Mouse (Mus musculus) hindbrain, embryonic 13.5 days (tissue): ENCODE measurements around the gene Map1lc3a. TPM values are rescaled to one million over a fixed set of nuclear protein-coding genes. Genes with fewer than 3 reads are reported as not detected.

ENCODE experiments used
- ATAC-seq: fragments of 200-750 bp; cut with Nextera tagmentation; 2 replicates; pipeline ENCODE4 v1.8.0; 2017; ENCODE audit warnings: moderate TSS enrichment; ENCODE audit not compliant: low FRiP score
- H3K27ac ChIP-seq: fragments of 300-500 bp; sonication (generic); 2 replicates; pipeline ENCODE4 v1.5.1; 2015; ENCODE audit warnings: inconsistent platforms, mild to moderate bottlenecking, moderate library complexity
- H3K27me3 ChIP-seq: fragments of 300-500 bp; sonication (generic); 2 replicates; pipeline ENCODE4 v1.6.1; 2015; ENCODE audit warnings: mild to moderate bottlenecking, inconsistent platforms
- H3K36me3 ChIP-seq: fragments of 300-500 bp; sonication (generic); 2 replicates; pipeline ENCODE4 v1.6.1; 2015; ENCODE audit warnings: mild to moderate bottlenecking, inconsistent platforms
- H3K4me1 ChIP-seq: fragments of 300-500 bp; sonication (generic); replicated peaks from 2 replicates; pipeline ENCODE4 v1.6.1; 2015; ENCODE audit warnings: inconsistent platforms
- H3K4me2 ChIP-seq: fragments of 300-500 bp; sonication (generic); 2 replicates; pipeline ENCODE4 v1.6.1; 2015; ENCODE audit warnings: inconsistent platforms, mild to moderate bottlenecking, moderate library complexity
- H3K4me3 ChIP-seq: fragments of 300-500 bp; sonication (generic); 2 replicates; pipeline ENCODE4 v1.5.1; 2015; ENCODE audit warnings: mild to moderate bottlenecking, inconsistent platforms
- H3K9ac ChIP-seq: fragments of 300-500 bp; sonication (generic); 2 replicates; pipeline ENCODE4 v1.6.1; 2015; ENCODE audit warnings: mild to moderate bottlenecking, inconsistent platforms
- H3K9me3 ChIP-seq: fragments of 300-500 bp; sonication (generic); 2 replicates; pipeline ENCODE4 v1.6.1; 2016; ENCODE audit warnings: inconsistent platforms
- WGBS: fragments of 180-500 bp; shearing (Covaris S2); methylation state at CpG from one replicate; pipeline ENCODE4 v1.1.7; 2015; 5-methylcytosine and 5-hydroxymethylcytosine counted together
- polyA plus RNA-seq: library from polyadenylated mRNA; unstranded; fragments of >200 nt; fragmentation: Nextera tagmentation; extraction: Ambion mirVana; gene quantifications from 2 replicates; pipeline ENCODE4 v1.2.1, GENCODE M21; 2015

Map1lc3a gene
- 415 and 421 TPM in 2 replicates for polyA plus RNA-seq

- Histone ChIP-seq H3K9me3 (no peaks in the 10 kb centered on the region), H3K9ac (peak within 1 kb of the TSS; percentile 95), H3K27ac (peak within 1 kb of the TSS; percentile 92), H3K4me1 (peaks cover 11% of the 10 kb centered on the region), H3K36me3 (peaks cover 17% of the 10 kb centered on the region), H3K27me3 (no peaks in the 10 kb centered on the region), H3K4me3 (peak within 1 kb of the TSS; percentile 93), H3K4me2 (peak within 1 kb of the TSS; percentile 83)
- WGBS, result 1% methylated on average over 46 of the region's 47 CpGs
- ATAC-seq, result peak; percentile 93
Measured at GRCm38 (mm10) chr2:155276195-155276594, at the start of gene Map1lc3a. Gene Map1lc3a, plus strand, starts transcription at chr2:155276297.

GRCm38 (mm10) chr2:155235746-155236361 is 40.2 kb upstream of the Map1lc3a start:
- Histone ChIP-seq H3K9me3 (no peaks in the 10 kb centered on the region), H3K4me2 (peak overlapping the region; percentile 92), H3K36me3 (peaks cover 2% of the 10 kb centered on the region), H3K27ac (peak overlapping the region; percentile 93), H3K4me1 (peaks cover 34% of the 10 kb centered on the region), H3K4me3 (peak overlapping the region; percentile 90), H3K27me3 (no peaks in the 10 kb centered on the region), H3K9ac (peak overlapping the region; percentile 91)
- peak; percentile 92 for ATAC-seq
- 4% methylated on average over 13 of the region's 13 CpGs for WGBS

- peak; percentile 100 for ATAC-seq
- Histone ChIP-seq H3K4me3 (peak within 1 kb of the TSS; percentile 90), H3K4me2 (peak within 1 kb of the TSS; percentile 92), H3K9me3 (no peaks in the 10 kb centered on the region), H3K36me3 (peaks cover 9% of the 10 kb centered on the region), H3K4me1 (peaks cover 35% of the 10 kb centered on the region), H3K9ac (peak within 1 kb of the TSS; percentile 91), H3K27ac (peak within 1 kb of the TSS; percentile 93), H3K27me3 (no peaks in the 10 kb centered on the region)
- WGBS, result under 1% methylated on average over 50 of the region's 50 CpGs
Measured at GRCm38 (mm10) chr2:155236362-155236992, 39.6 kb upstream of the Map1lc3a start, which contains the start of gene Dynlrb1. Gene Dynlrb1, plus strand, starts transcription at chr2:155236533.

GRCm38 (mm10) chr2:155237276-155237675 is 38.8 kb upstream of the Map1lc3a start:
- H3K36me3 ChIP-seq, result peaks cover 11% of the 10 kb centered on the region
- WGBS, result 28% methylated on average over 4 of the region's 4 CpGs
- no peak for ATAC-seq
- peak overlapping the region; percentile 90 for H3K4me3 ChIP-seq
- peak overlapping the region; percentile 92 for H3K4me2 ChIP-seq
- no peak overlapping the region for H3K27ac ChIP-seq
- no peaks in the 10 kb centered on the region for H3K27me3 ChIP-seq
- H3K4me1 ChIP-seq, result peaks cover 35% of the 10 kb centered on the region
- H3K9ac ChIP-seq, result peak overlapping the region; percentile 91
- no peaks in the 10 kb centered on the region for H3K9me3 ChIP-seq

- no peak overlapping the region for H3K4me2 ChIP-seq
- no peak for ATAC-seq
- no peak overlapping the region for H3K27ac ChIP-seq
- no peaks in the 10 kb centered on the region for H3K9me3 ChIP-seq
- H3K4me1 ChIP-seq, result peaks cover 28% of the 10 kb centered on the region
- WGBS, result 82% methylated on average over 4 of the region's 4 CpGs
- H3K36me3 ChIP-seq, result peaks cover 48% of the 10 kb centered on the region
- no peak overlapping the region for H3K9ac ChIP-seq
- no peak overlapping the region for H3K4me3 ChIP-seq
- no peaks in the 10 kb centered on the region for H3K27me3 ChIP-seq
Measured at GRCm38 (mm10) chr2:155240915-155241314, 35.2 kb upstream of the Map1lc3a start.

GRCm38 (mm10) chr2:155242296-155242855 is 33.7 kb upstream of the Map1lc3a start:
- Histone ChIP-seq H3K4me3 (no peak overlapping the region), H3K27ac (no peak overlapping the region), H3K4me1 (peaks cover 24% of the 10 kb centered on the region), H3K36me3 (peaks cover 62% of the 10 kb centered on the region), H3K9me3 (no peaks in the 10 kb centered on the region), H3K9ac (no peak overlapping the region), H3K27me3 (no peaks in the 10 kb centered on the region), H3K4me2 (no peak overlapping the region)
- 95% methylated on average over 7 of the region's 7 CpGs for WGBS
- ATAC-seq, result no peak

- Histone ChIP-seq H3K4me2 (no peak overlapping the region), H3K4me1 (no peaks in the 10 kb centered on the region), H3K9me3 (no peaks in the 10 kb centered on the region), H3K27ac (no peak overlapping the region), H3K27me3 (no peaks in the 10 kb centered on the region), H3K9ac (no peak overlapping the region), H3K36me3 (peaks cover 95% of the 10 kb centered on the region), H3K4me3 (no peak overlapping the region)
- WGBS, result 95% methylated on average over 4 of the region's 4 CpGs
- no peak for ATAC-seq
Measured at GRCm38 (mm10) chr2:155246231-155246630, 29.9 kb upstream of the Map1lc3a start.

GRCm38 (mm10) chr2:155248206-155248605 is 27.9 kb upstream of the Map1lc3a start:
- no peak for ATAC-seq
- Histone ChIP-seq H3K4me3 (no peak overlapping the region), H3K36me3 (peaks cover 89% of the 10 kb centered on the region), H3K27ac (no peak overlapping the region), H3K4me2 (no peak overlapping the region), H3K27me3 (no peaks in the 10 kb centered on the region), H3K9me3 (no peaks in the 10 kb centered on the region), H3K4me1 (no peaks in the 10 kb centered on the region), H3K9ac (no peak overlapping the region)
- 92% methylated on average over 1 of the region's 1 CpGs for WGBS

GRCm38 (mm10) chr2:155248718-155249117 is 27.4 kb upstream of the Map1lc3a start:
- no peak overlapping the region for H3K27ac ChIP-seq
- H3K4me1 ChIP-seq, result no peaks in the 10 kb centered on the region
- no peak for ATAC-seq
- no peaks in the 10 kb centered on the region for H3K9me3 ChIP-seq
- WGBS, result 88% methylated on average over 2 of the region's 2 CpGs
- no peak overlapping the region for H3K9ac ChIP-seq
- H3K27me3 ChIP-seq, result no peaks in the 10 kb centered on the region
- H3K4me3 ChIP-seq, result no peak overlapping the region
- H3K36me3 ChIP-seq, result peaks cover 84% of the 10 kb centered on the region
- H3K4me2 ChIP-seq, result no peak overlapping the region

- WGBS, result 97% methylated on average over 5 of the region's 5 CpGs
- H3K4me3 ChIP-seq, result no peak overlapping the region
- ATAC-seq, result no peak
Measured at GRCm38 (mm10) chr2:155249588-155249987, 26.5 kb upstream of the Map1lc3a start.

GRCm38 (mm10) chr2:155265526-155265925 is 10.6 kb upstream of the Map1lc3a start:
- H3K9ac ChIP-seq, result no peak overlapping the region
- no peaks in the 10 kb centered on the region for H3K27me3 ChIP-seq
- no peak overlapping the region for H3K4me3 ChIP-seq
- H3K9me3 ChIP-seq, result no peaks in the 10 kb centered on the region
- ATAC-seq, result no peak
- no peak overlapping the region for H3K4me2 ChIP-seq
- WGBS, result 95% methylated on average over 6 of the region's 6 CpGs
- H3K36me3 ChIP-seq, result no peaks in the 10 kb centered on the region
- no peak overlapping the region for H3K27ac ChIP-seq
- H3K4me1 ChIP-seq, result no peaks in the 10 kb centered on the region

More at GRCm38 (mm10) chr2:155249588-155249987, 26.5 kb upstream of the Map1lc3a start:
- no peak overlapping the region for H3K27ac ChIP-seq
- H3K9ac ChIP-seq, result no peak overlapping the region
- no peaks in the 10 kb centered on the region for H3K27me3 ChIP-seq
- no peaks in the 10 kb centered on the region for H3K4me1 ChIP-seq
- H3K9me3 ChIP-seq, result no peaks in the 10 kb centered on the region
- no peak overlapping the region for H3K4me2 ChIP-seq
- H3K36me3 ChIP-seq, result peaks cover 75% of the 10 kb centered on the region

- no peak overlapping the region for H3K4me2 ChIP-seq
- no peak overlapping the region for H3K27ac ChIP-seq
- WGBS, result 88% methylated on average over 5 of the region's 5 CpGs
- ATAC-seq, result no peak
- no peaks in the 10 kb centered on the region for H3K4me1 ChIP-seq
- no peaks in the 10 kb centered on the region for H3K9me3 ChIP-seq
- H3K27me3 ChIP-seq, result no peaks in the 10 kb centered on the region
- H3K36me3 ChIP-seq, result no peaks in the 10 kb centered on the region
- H3K4me3 ChIP-seq, result no peak overlapping the region
- no peak overlapping the region for H3K9ac ChIP-seq
Measured at GRCm38 (mm10) chr2:155266896-155267295, 9.2 kb upstream of the Map1lc3a start.
